Mouse (Mus musculus): ENCODE data around the gene Slc22a23. TPM values are rescaled to one million over a fixed set of nuclear protein-coding genes. Genes with fewer than 3 reads are reported as not detected.

Gene Slc22a23
- total and polyA plus RNA-seq, 3 experiments = 0.47 to 1.3 (median 0.85) TPM

- Histone ChIP-seq H3K36me3 (replicated peaks in 1 of 2; ENCODE audit: control insufficient read depth in 1 of 2, insufficient read depth in 1 of 2, low read length in 1 of 2) (no peaks in the 10 kb centered on the region), H3K4me3 (replicated peaks in 1 of 3; ENCODE audit: low read depth in 2 of 3, low read length in 2 of 3, poor library complexity in 1 of 3) (no peak overlapping the region), H3K9ac (ENCODE audit: insufficient read depth, low read depth) (no peak overlapping the region), H3K4me2 (ENCODE audit: insufficient read depth, low read depth, poor library complexity, severe bottlenecking) (no peak overlapping the region), H3K79me2 (replicated peaks; ENCODE audit: control insufficient read depth, extremely low read depth, insufficient read depth, poor library complexity, severe bottlenecking) (no peaks in the 10 kb centered on the region), H3K27ac (ENCODE audit: insufficient read depth, low read depth) (no peak overlapping the region), H3K27me3 (replicated peaks) (no peaks in the 10 kb centered on the region), H3K9me3 (replicated peaks; ENCODE audit: low read length) (no peaks in the 10 kb centered on the region), H3K4me1 (ENCODE audit: control insufficient read depth in 1 of 2, insufficient read depth in 2 of 2) (peaks cover 3 to 8% of the 10 kb centered on the region in 2 experiments; a peak in 1 of 4 replicates)
- no peak for DNase-seq (ENCODE audit: extremely low read depth)
- TF ChIP-seq ETS1 (conservative IDR thresholded peaks at IDR 0.05; ENCODE audit: low read depth, low read length) (no peak), KAT2A (IDR thresholded peaks at IDR 0.05; ENCODE audit: insufficient replicate concordance, low read length) (no peak), TBP (conservative IDR thresholded peaks at IDR 0.05; ENCODE audit: low read depth, low read length) (no peak), POLR2AphosphoS2 (IDR thresholded peaks at IDR 0.05; ENCODE audit: low read depth, low read length) (no peak), NELFE (IDR thresholded peaks at IDR 0.05; ENCODE audit: low read depth, low read length) (no peak), MEF2A (IDR thresholded peaks at IDR 0.05; ENCODE audit: borderline replicate concordance, low read depth, low read length) (no peak), BHLHE40 (IDR thresholded peaks at IDR 0.05; ENCODE audit: low read depth, low read length) (no peak), HCFC1 (IDR thresholded peaks at IDR 0.05; ENCODE audit: low read depth, low read length) (no peak), ZNF384 (IDR thresholded peaks at IDR 0.05; ENCODE audit: low read depth, low read length) (no peak), EP300 (IDR thresholded peaks at IDR 0.05; ENCODE audit: low read length) (no peak), IRF4 (IDR thresholded peaks at IDR 0.05; ENCODE audit: low read depth, low read length) (no peak), JUN (IDR thresholded peaks at IDR 0.05; ENCODE audit: insufficient read depth, low read depth, low read length) (no peak)
- in situ Hi-C loops (cut with MboI; ENCODE audit: low pct_ligation_motif_present, low pct_unique_long_range_greater_than_20kb, low sequenced_read_pairs) = no loop called here
- dilution Hi-C loops (cut with MboI; ENCODE audit: extremely low pct_ligation_motif_present, extremely low pct_unique_long_range_greater_than_20kb, low sequenced_read_pairs) = no loop called here
Observed at GRCm38 (mm10) chr13:34329589-34329988, 15.4 kb downstream of the Slc22a23 start.

GRCm38 (mm10) chr13:34326992-34327391, 18.0 kb downstream of the Slc22a23 start:
- Histone ChIP-seq H3K79me2 (replicated peaks; ENCODE audit: control insufficient read depth, extremely low read depth, insufficient read depth, poor library complexity, severe bottlenecking) (no peaks in the 10 kb centered on the region), H3K9ac (ENCODE audit: insufficient read depth, low read depth) (no peak overlapping the region), H3K27ac (ENCODE audit: insufficient read depth, low read depth) (no peak overlapping the region), H3K36me3 (replicated peaks in 1 of 2; ENCODE audit: control insufficient read depth in 1 of 2, insufficient read depth in 1 of 2, low read length in 1 of 2) (no peaks in the 10 kb centered on the region), H3K4me2 (ENCODE audit: insufficient read depth, low read depth, poor library complexity, severe bottlenecking) (no peak overlapping the region), H3K4me3 (replicated peaks in 1 of 3; ENCODE audit: low read depth in 2 of 3, low read length in 2 of 3, poor library complexity in 1 of 3) (no peak overlapping the region), H3K4me1 (ENCODE audit: control insufficient read depth in 1 of 2, insufficient read depth in 2 of 2) (peaks cover 0 to 6% of the 10 kb centered on the region in 2 experiments; a peak in 1 of 4 replicates), H3K27me3 (replicated peaks) (no peaks in the 10 kb centered on the region), H3K9me3 (replicated peaks; ENCODE audit: low read length) (no peaks in the 10 kb centered on the region)
- no peak for DNase-seq (ENCODE audit: extremely low read depth)
- in situ Hi-C loops (cut with MboI; ENCODE audit: low pct_ligation_motif_present, low pct_unique_long_range_greater_than_20kb, low sequenced_read_pairs) (no loop called here), dilution Hi-C loops (cut with MboI; ENCODE audit: extremely low pct_ligation_motif_present, extremely low pct_unique_long_range_greater_than_20kb, low sequenced_read_pairs) (no loop called here)
- TF ChIP-seq BHLHE40 (IDR thresholded peaks at IDR 0.05; ENCODE audit: low read depth, low read length) (no peak), POLR2AphosphoS2 (IDR thresholded peaks at IDR 0.05; ENCODE audit: low read depth, low read length) (no peak), USF2 (conservative IDR thresholded peaks at IDR 0.05; ENCODE audit: low read depth, low read length) (no peak), ETS1 (conservative IDR thresholded peaks at IDR 0.05; ENCODE audit: low read depth, low read length) (no peak), MAX (IDR thresholded peaks at IDR 0.05; ENCODE audit: low read length) (no peak), MXI1 (IDR thresholded peaks at IDR 0.05; ENCODE audit: low read depth, low read length) (no peak), NRF1 (IDR thresholded peaks at IDR 0.05; ENCODE audit: low read depth, low read length) (no peak), ZC3H11A (IDR thresholded peaks at IDR 0.05; ENCODE audit: low read depth, low read length) (no peak), TCF12 (IDR thresholded peaks at IDR 0.05; ENCODE audit: low read depth, low read length) (no peak)
